Mouse (Mus musculus) embryonic facial prominence, embryonic 11.5 days (tissue): ENCODE results near the gene Rgs12. TPM values are rescaled to one million over a fixed set of nuclear protein-coding genes. Genes with fewer than 3 reads are reported as not detected.

ENCODE experiments used
- ATAC-seq: fragments of 200-750 bp; cut with Nextera tagmentation; replicated peaks from 2 replicates; pipeline ENCODE4 v1.8.0; 2017; ENCODE audit warnings: low read depth; ENCODE audit not compliant: insufficient number of reproducible peaks, low FRiP score, low TSS enrichment
- DNase-seq: peaks from one replicate; pipeline ENCODE4 v3.0.0-alpha.2; 2015; ENCODE audit warnings: low spot score
- H3K27ac ChIP-seq: fragments of 300-500 bp; sonication (generic); replicated peaks from 2 replicates; pipeline ENCODE4 v1.5.1; 2014; ENCODE audit warnings: mild to moderate bottlenecking, low read depth, low read length, control low read depth
- H3K27me3 ChIP-seq: fragments of 300-500 bp; sonication (generic); 2 replicates; pipeline ENCODE4 v1.6.1; 2014; ENCODE audit warnings: mild to moderate bottlenecking, low read length, moderate library complexity, mixed read lengths; ENCODE audit not compliant: control insufficient read depth, insufficient read depth
- H3K36me3 ChIP-seq: fragments of 300-500 bp; sonication (generic); replicated peaks from 2 replicates; pipeline ENCODE4 v1.6.1; 2014; ENCODE audit warnings: low read depth, mild to moderate bottlenecking, low read length, moderate library complexity, mixed read lengths; ENCODE audit not compliant: control insufficient read depth, insufficient read depth
- H3K4me1 ChIP-seq: fragments of 300-500 bp; sonication (generic); 2 replicates; pipeline ENCODE4 v1.6.1; 2014; ENCODE audit warnings: low read length, mixed read lengths; ENCODE audit not compliant: control insufficient read depth, insufficient read depth
- H3K4me2 ChIP-seq: fragments of 300-500 bp; sonication (generic); 2 replicates; pipeline ENCODE4 v1.6.1; 2014; ENCODE audit warnings: low read depth, mild to moderate bottlenecking, control low read depth, low read length, moderate library complexity
- H3K4me3 ChIP-seq: fragments of 300-500 bp; sonication (generic); 2 replicates; pipeline ENCODE4 v1.5.1; 2014; ENCODE audit warnings: low read depth, low read length, control low read depth
- H3K9ac ChIP-seq: fragments of 300-500 bp; sonication (generic); replicated peaks from 2 replicates; pipeline ENCODE4 v1.6.1; 2014; ENCODE audit warnings: mild to moderate bottlenecking, control low read depth, low read length
- H3K9me3 ChIP-seq: fragments of 300-500 bp; sonication (generic); replicated peaks from 2 replicates; pipeline ENCODE4 v1.6.1; 2016; ENCODE audit warnings: mild to moderate bottlenecking, low read length, inconsistent platforms, mixed read lengths; ENCODE audit not compliant: control insufficient read depth
- WGBS: fragments of 180-500 bp; shearing (Covaris S2); extraction: QIAGEN DNeasy Blood & Tissue Kit; methylation state at CpG from one replicate; pipeline ENCODE4 v1.1.7; 2014; 5-methylcytosine and 5-hydroxymethylcytosine counted together
- polyA plus RNA-seq: library from polyadenylated mRNA; unstranded; fragments of >200 nt; fragmentation: Nextera tagmentation; extraction: Ambion mirVana; gene quantifications from 2 replicates; pipeline ENCODE4 v1.2.1, GENCODE M21; 2014

The Rgs12 gene
- polyA plus RNA-seq, 1 experiment from 2014 or later = 33.7 TPM

DNA sequence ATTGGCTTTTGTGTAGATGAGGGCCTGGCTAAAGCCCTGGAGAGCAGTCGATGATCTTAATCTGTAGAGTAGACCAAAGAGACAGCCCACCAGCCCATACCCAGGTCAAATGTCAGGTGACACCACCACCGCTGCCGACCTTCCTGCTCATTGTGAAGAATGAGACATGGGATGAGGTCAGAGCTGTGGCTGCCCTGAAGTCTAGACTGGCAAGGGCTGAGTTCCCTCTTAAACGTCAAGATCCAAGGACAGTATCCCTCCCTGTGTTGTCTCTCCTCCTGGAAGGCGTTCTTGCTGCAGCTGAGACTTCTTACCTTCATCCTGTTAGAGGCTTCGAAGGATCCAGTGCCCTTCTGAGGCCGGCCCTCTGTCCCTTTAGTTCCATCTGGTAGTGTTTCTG, 6.9 kb downstream of the Rgs12 start:
- DNase-seq (no peak), ATAC-seq (no peak)
- H3K9me3 ChIP-seq = no peaks in the 10 kb centered on the region
- H3K4me3 ChIP-seq = no peak overlapping the region
- H3K9ac ChIP-seq = no peak overlapping the region
- no peaks in the 10 kb centered on the region for H3K36me3 ChIP-seq
- no peaks in the 10 kb centered on the region for H3K27me3 ChIP-seq
- H3K4me1 ChIP-seq = no peaks in the 10 kb centered on the region
- 79% methylated on average over 7 of the region's 7 CpGs for WGBS
- H3K4me2 ChIP-seq = no peak overlapping the region
- no peak overlapping the region for H3K27ac ChIP-seq

DNA sequence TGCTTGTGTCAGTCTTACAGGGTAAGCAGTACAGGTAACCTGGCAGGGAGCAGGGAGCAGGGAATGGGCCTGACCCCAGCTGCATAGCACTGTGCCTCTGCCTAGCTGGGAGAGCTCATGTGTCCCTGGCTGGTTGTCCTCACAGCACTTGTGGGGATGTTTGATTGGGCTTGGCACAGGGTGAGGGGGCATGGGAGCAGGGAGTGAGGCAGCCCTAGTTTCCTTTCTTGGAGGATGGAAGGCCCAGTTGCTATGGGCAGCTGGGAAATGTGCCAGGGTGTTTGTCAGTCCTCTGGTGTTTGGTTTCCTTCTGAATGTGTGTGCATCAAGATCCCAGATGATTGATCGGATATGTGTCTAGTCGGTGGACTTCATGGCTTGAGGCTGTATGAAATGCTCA, 7.8 kb downstream of the Rgs12 start:
- no peak overlapping the region for H3K4me2 ChIP-seq
- no peak overlapping the region for H3K4me3 ChIP-seq
- DNase-seq = no peak
- H3K27ac ChIP-seq = no peak overlapping the region
- H3K9me3 ChIP-seq = no peaks in the 10 kb centered on the region
- no peaks in the 10 kb centered on the region; the same call in 1 of the 2 replicates for H3K4me1 ChIP-seq
- no peaks in the 10 kb centered on the region; the same call in 1 of the 2 replicates for H3K36me3 ChIP-seq
- no peak for ATAC-seq
- WGBS = 69% methylated on average over 2 of the region's 2 CpGs
- no peaks in the 10 kb centered on the region for H3K27me3 ChIP-seq
- H3K9ac ChIP-seq = no peak overlapping the region

GRCm38 (mm10) chr5:34960021-34960420, 10.8 kb downstream of the Rgs12 start:
- Histone ChIP-seq H3K27me3 (no peaks in the 10 kb centered on the region), H3K9ac (no peak overlapping the region), H3K36me3 (no peaks in the 10 kb centered on the region; the same call in none of the 2 replicates), H3K27ac (no peak overlapping the region), H3K4me3 (no peak overlapping the region), H3K4me1 (no peaks in the 10 kb centered on the region; the same call in 1 of the 2 replicates), H3K9me3 (no peaks in the 10 kb centered on the region), H3K4me2 (no peak overlapping the region)
- DNase-seq (no peak), ATAC-seq (no peak)
- 84% methylated on average over 1 of the region's 1 CpGs for WGBS

DNA sequence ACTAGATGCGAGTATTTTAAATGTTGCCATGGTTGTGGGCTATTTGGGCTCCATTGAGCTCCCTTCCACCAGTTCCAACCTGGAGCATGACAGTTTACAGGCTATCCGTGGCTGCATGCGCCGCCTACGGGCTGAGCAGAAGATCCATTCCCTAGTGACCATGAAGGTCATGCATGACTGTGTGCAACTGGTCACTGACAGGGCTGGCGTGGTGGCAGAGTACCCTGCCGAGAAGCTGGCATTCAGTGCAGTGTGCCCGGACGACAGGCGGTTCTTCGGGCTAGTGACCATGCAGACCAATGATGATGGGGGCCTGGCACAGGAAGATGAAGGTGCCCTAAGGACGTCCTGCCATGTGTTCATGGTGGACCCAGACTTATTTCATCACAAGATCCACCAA, 16.3 kb downstream of the Rgs12 start:
- 92% methylated on average over 12 of the region's 12 CpGs for WGBS
- no peaks in the 10 kb centered on the region for H3K27me3 ChIP-seq
- H3K4me3 ChIP-seq = no peak overlapping the region
- no peaks in the 10 kb centered on the region for H3K9me3 ChIP-seq
- H3K36me3 ChIP-seq = peaks cover 8% of the 10 kb centered on the region
- H3K4me1 ChIP-seq = no peaks in the 10 kb centered on the region; the same call in 1 of the 2 replicates
- H3K9ac ChIP-seq = no peak overlapping the region
- H3K27ac ChIP-seq = no peak overlapping the region
- no peak for DNase-seq
- no peak overlapping the region for H3K4me2 ChIP-seq
- no peak for ATAC-seq

GRCm38 (mm10) chr5:34968386-34968785, 19.1 kb downstream of the Rgs12 start:
- Histone ChIP-seq H3K27ac (no peak overlapping the region), H3K9ac (no peak overlapping the region), H3K36me3 (peaks cover 8% of the 10 kb centered on the region), H3K9me3 (no peaks in the 10 kb centered on the region), H3K4me2 (no peak overlapping the region), H3K4me1 (no peaks in the 10 kb centered on the region), H3K4me3 (no peak overlapping the region), H3K27me3 (no peaks in the 10 kb centered on the region)
- DNase-seq (no peak), ATAC-seq (no peak)
- 85% methylated on average over 5 of the region's 5 CpGs for WGBS

GRCm38 (mm10) chr5:34972471-34972870, 23.2 kb downstream of the Rgs12 start:
- 85% methylated on average over 3 of the region's 3 CpGs for WGBS
- no peak overlapping the region for H3K4me3 ChIP-seq
- H3K9ac ChIP-seq = no peak overlapping the region
- H3K4me1 ChIP-seq = no peaks in the 10 kb centered on the region
- H3K36me3 ChIP-seq = peaks cover 2% of the 10 kb centered on the region
- H3K4me2 ChIP-seq = no peak overlapping the region
- ATAC-seq = no peak
- H3K9me3 ChIP-seq = no peaks in the 10 kb centered on the region
- no peak overlapping the region for H3K27ac ChIP-seq
- no peak for DNase-seq
- no peaks in the 10 kb centered on the region for H3K27me3 ChIP-seq

DNA sequence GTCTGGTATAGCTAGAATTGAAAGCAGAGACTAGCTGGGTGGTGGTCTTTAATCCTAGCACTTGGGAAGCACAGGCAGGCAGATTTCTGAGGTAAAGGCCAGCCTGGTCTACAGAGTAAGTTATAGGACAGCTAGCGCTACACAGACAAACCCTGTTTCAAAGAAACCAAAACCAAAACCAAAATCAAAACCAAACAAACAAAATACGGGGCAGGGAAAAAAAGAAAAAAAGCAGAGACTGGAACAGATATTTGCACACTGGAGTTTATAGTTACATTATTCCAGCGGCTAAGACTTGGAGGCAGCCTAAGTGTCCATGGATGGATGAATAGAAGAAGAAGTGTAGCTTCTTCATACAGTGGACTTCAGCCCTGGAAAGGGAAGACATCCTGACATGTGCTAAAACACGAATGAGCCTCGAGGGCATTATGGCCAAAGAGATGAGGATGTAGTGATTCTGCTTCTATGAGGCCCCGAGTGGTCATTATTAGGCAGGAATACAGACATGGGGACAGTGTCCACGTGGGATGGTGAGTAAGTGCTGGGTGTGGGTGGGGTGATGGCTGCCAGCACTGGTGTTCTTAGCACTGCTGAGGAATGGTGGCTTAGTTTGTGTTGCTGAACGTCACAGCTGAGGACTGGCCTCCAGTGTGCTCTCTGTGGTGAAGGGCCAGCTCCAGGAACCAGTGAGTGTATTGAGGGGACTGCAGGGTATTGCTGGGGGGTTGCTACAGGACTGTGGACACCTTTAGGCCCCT, 24.5 kb downstream of the Rgs12 start:
- Histone ChIP-seq H3K36me3 (peaks cover 2% of the 10 kb centered on the region), H3K9me3 (no peaks in the 10 kb centered on the region), H3K4me1 (no peaks in the 10 kb centered on the region), H3K9ac (no peak overlapping the region), H3K4me2 (no peak overlapping the region), H3K27ac (no peak overlapping the region), H3K27me3 (no peaks in the 10 kb centered on the region), H3K4me3 (no peak overlapping the region)
- DNase-seq = no peak
- 86% methylated on average over 8 of the region's 8 CpGs for WGBS
- no peak for ATAC-seq

DNA sequence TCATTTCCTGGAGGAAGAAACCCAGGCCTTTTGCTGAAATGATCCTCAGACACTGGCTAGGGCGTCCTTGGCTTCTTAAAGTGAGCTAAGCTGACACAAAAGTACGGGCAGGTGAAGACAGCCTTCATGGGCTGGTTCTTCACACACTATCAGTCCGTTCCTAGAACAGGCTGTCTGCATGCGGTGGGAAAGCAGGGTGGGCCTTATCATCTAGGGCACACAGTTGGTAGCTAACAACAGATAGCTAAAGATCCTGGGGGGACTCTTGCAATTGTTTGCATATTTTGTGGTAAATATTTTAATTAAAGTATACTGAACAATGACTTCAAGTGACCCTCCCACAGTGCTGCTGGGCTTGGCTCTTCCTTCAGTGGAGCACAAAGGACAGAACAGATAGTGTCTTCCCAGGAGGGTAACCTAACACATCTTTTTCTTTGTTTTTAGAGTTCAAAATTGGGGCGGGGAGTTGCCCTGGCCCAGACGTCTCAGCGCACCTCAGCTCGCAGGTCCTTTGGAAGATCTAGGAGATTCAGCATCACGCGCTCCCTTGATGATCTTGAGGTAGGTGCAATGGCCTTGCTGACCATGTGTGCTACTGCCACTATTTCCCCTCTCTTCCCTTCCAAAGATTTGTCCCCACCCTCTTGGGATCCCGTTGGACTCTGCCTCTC, 25.7 kb downstream of the Rgs12 start:
- Histone ChIP-seq H3K36me3 (peaks cover 2% of the 10 kb centered on the region), H3K27me3 (no peaks in the 10 kb centered on the region), H3K4me3 (no peak overlapping the region), H3K9me3 (no peaks in the 10 kb centered on the region), H3K4me1 (no peaks in the 10 kb centered on the region), H3K27ac (no peak overlapping the region), H3K4me2 (no peak overlapping the region), H3K9ac (no peak overlapping the region)
- DNase-seq (no peak), ATAC-seq (no peak)
- 88% methylated on average over 11 of the region's 11 CpGs for WGBS
